In genomic region chr1:170928467-170928866, GRCm38 (mm10) we compare ENCODE assay signal across 31 mouse cellular contexts. TPM values are rescaled to one million over a fixed set of nuclear protein-coding genes. Genes with fewer than 3 reads are reported as not detected.
A peak's percentile ranks its signal among the peaks of the same experiment; 100 is the strongest.
DNase-seq lines count a peak whose midpoint lies in the region; ATAC-seq and TF ChIP-seq lines count a peak whose summit lies in the region.
"Had no signal": no experiment of that assay in that cellular context is flagged by ENCODE, and none has a peak within 500 bp of the region (broad histone marks: within the 10 kb centered on the region; RNA-seq: fewer than 3 reads in every experiment).

No protein-coding gene starts in this region.

- peak; percentile 79 for ATAC-seq in liver, postnatal 0 days
- peak; percentile 74 for ATAC-seq in neutrophil, adult 5-6 weeks (ENCODE audit: extremely low read depth, insufficient number of reproducible peaks, low FRiP score, poor library complexity, severe bottlenecking)
- ATAC-seq in hindbrain, postnatal 0 days: no peak
- ATAC-seq: forebrain, embryonic 16.5 days; midbrain, embryonic 13.5 days had no signal

- peaks cover 5% of the 10 kb centered on the region; the same call in 1 of the 2 replicates for H3K4me1 ChIP-seq in liver, postnatal 0 days (ENCODE audit: insufficient read depth)
- H3K4me1 ChIP-seq in hindbrain, postnatal 0 days (ENCODE audit: insufficient read depth, low read length): no peaks in the 10 kb centered on the region
- H3K4me1 ChIP-seq: embryonic facial prominence, embryonic 10.5 days; limb, embryonic 13.5 days; midbrain, embryonic 13.5 days; neural tube, embryonic 12.5 days; stomach, embryonic 15.5 days had no signal

- H3K27me3 ChIP-seq in liver, postnatal 0 days (ENCODE audit: insufficient read depth, low read length): no peaks in the 10 kb centered on the region
- no peaks in the 10 kb centered on the region for H3K27me3 ChIP-seq in hindbrain, postnatal 0 days (ENCODE audit: insufficient read depth, low read length)
- H3K27me3 ChIP-seq: limb, embryonic 13.5 days; midbrain, embryonic 13.5 days; neural tube, embryonic 12.5 days; stomach, embryonic 15.5 days had no signal

- no peak overlapping the region for H3K4me2 ChIP-seq in liver, postnatal 0 days (ENCODE audit: low read depth, low read length)
- no peak overlapping the region for H3K4me2 ChIP-seq in hindbrain, postnatal 0 days (ENCODE audit: low read depth, low read length)
- H3K4me2 ChIP-seq: hindbrain, embryonic 14.5 days; limb, embryonic 13.5 days; midbrain, embryonic 13.5 days; neural tube, embryonic 12.5 days; stomach, embryonic 15.5 days had no signal

- no peaks in the 10 kb centered on the region for H3K36me3 ChIP-seq in liver, postnatal 0 days (replicated peaks; ENCODE audit: insufficient read depth, low read length)
- H3K36me3 ChIP-seq in hindbrain, postnatal 0 days (ENCODE audit: insufficient read depth, low read length): no peaks in the 10 kb centered on the region
- H3K36me3 ChIP-seq: embryonic facial prominence, embryonic 10.5 days; limb, embryonic 13.5 days; midbrain, embryonic 13.5 days; neural tube, embryonic 12.5 days; stomach, embryonic 15.5 days had no signal

- H3K9ac ChIP-seq in liver, postnatal 0 days (replicated peaks): no peak overlapping the region
- no peak overlapping the region for H3K9ac ChIP-seq in hindbrain, postnatal 0 days (replicated peaks; ENCODE audit: low read length)
- H3K9ac ChIP-seq: hindbrain, embryonic 14.5 days; limb, embryonic 13.5 days; liver, embryonic 14.5 days; midbrain, embryonic 13.5 days; neural tube, embryonic 12.5 days; stomach, embryonic 15.5 days had no signal

- no peak for TF ChIP-seq CTCF in liver, postnatal 0 days (IDR thresholded peaks at IDR 0.05; ENCODE audit: low read depth)
- no peak for TF ChIP-seq CTCF in hindbrain, postnatal 0 days (IDR thresholded peaks at IDR 0.05; ENCODE audit: low read depth)

- peak overlapping the region; percentile 67 for H3K27ac ChIP-seq in liver, postnatal 0 days (ENCODE audit: low read depth)
- no peak overlapping the region for H3K27ac ChIP-seq in hindbrain, postnatal 0 days
- H3K27ac ChIP-seq: embryonic facial prominence, embryonic 10.5 days; hindbrain, embryonic 14.5 days; kidney, postnatal 0 days; limb, embryonic 13.5 days; liver, embryonic 14.5 days; midbrain, embryonic 13.5 days; neural tube, embryonic 12.5 days; stomach, embryonic 15.5 days had no signal

- peak; percentile 61 for TF ChIP-seq EP300 in liver, postnatal 0 days (IDR thresholded peaks at IDR 0.05; ENCODE audit: low read depth)

- no peak overlapping the region for H3K4me3 ChIP-seq in liver, postnatal 0 days (ENCODE audit: low read depth, low read length)
- no peak overlapping the region for H3K4me3 ChIP-seq in hindbrain, postnatal 0 days (ENCODE audit: low read length)
- H3K4me3 ChIP-seq: embryonic facial prominence, embryonic 10.5 days; limb, embryonic 13.5 days; megakaryocyte, embryonic 14.5 days; midbrain, embryonic 13.5 days; neural tube, embryonic 12.5 days; stomach, embryonic 15.5 days had no signal

- 57% methylated on average over 2 of the region's 2 CpGs for WGBS in liver, postnatal 0 days (ENCODE audit: insufficient replicate concordance)
- 74% methylated on average over 2 of the region's 2 CpGs for WGBS in hindbrain, postnatal 0 days

- no peaks in the 10 kb centered on the region for H3K9me3 ChIP-seq in liver, postnatal 0 days (ENCODE audit: low read length)
- no peaks in the 10 kb centered on the region for H3K9me3 ChIP-seq in hindbrain, postnatal 0 days (ENCODE audit: low read length)
- H3K9me3 ChIP-seq: embryonic facial prominence, embryonic 10.5 days; limb, embryonic 13.5 days; megakaryocyte, embryonic 14.5 days; midbrain, embryonic 13.5 days; neural tube, embryonic 12.5 days; stomach, embryonic 15.5 days had no signal

- DNase-seq in liver, postnatal 0 days: peak; percentile 30
- no peak for DNase-seq in liver
- DNase-seq in B cell, adult 2 months: peak; percentile 66 to 68
- peak; percentile 28 to 29 for DNase-seq in spleen, postnatal 14 days (ENCODE audit: low spot score in 2 of 2)
- DNase-seq in gastrocnemius, postnatal 25 days: no peak
- DNase-seq in hindbrain, postnatal 0 days (ENCODE audit: low spot score): no peak
- DNase-seq: adrenal gland, adult 8-10 months; cerebellum, adult 8-10 months; gastrocnemius, postnatal 14 days; heart, postnatal 4 days; kidney, adult 2 months; layer of hippocampus, adult 9-11 months; retina, postnatal 1 day had no signal

RNA-seq across cellular contexts. Expression of gene Fcrla, which starts 1.1 kb away (rescaled TPM):
- 9.0 and 10.4 TPM in 2 replicates for polyA plus RNA-seq in liver, postnatal 0 days (2015; fragmentation: Nextera tagmentation; extraction: Ambion mirVana)
- 255 and 258 TPM in 2 replicates for total RNA-seq in neutrophil, adult 5-6 weeks (2017)
- total RNA-seq in gastrocnemius, postnatal 25 days (2021): not detected
- total RNA-seq in hindbrain, postnatal 0 days (2014; rRNA removed): not detected in 2 replicates
- polyA plus RNA-seq in hindbrain, postnatal 0 days (2015; fragmentation: Nextera tagmentation; extraction: Ambion mirVana): not detected in 2 replicates
- total RNA-seq: left cerebral cortex, adult 18-20 months; left cerebral cortex, postnatal 25 days had no signal
- polyA plus RNA-seq: embryonic facial prominence, embryonic 10.5 days; forebrain, embryonic 16.5 days; hindbrain, embryonic 14.5 days; intestine, embryonic 14.5 days; kidney, postnatal 0 days; limb, embryonic 13.5 days; lung, embryonic 16.5 days; midbrain, embryonic 13.5 days; neural tube, embryonic 12.5 days had no signal

RNA-seq across cellular contexts. Expression of gene Fcrlb, which starts 15.7 kb away (rescaled TPM):
- 0.36 and 0.41 TPM in 2 replicates for polyA plus RNA-seq in liver, postnatal 0 days (2015; fragmentation: Nextera tagmentation; extraction: Ambion mirVana)
- total RNA-seq in neutrophil, adult 5-6 weeks (2017): 0.98 and 1.4 TPM in 2 replicates
- not detected for total RNA-seq in gastrocnemius, postnatal 25 days (2021)
- total RNA-seq in hindbrain, postnatal 0 days (2014; rRNA removed): 0.68 and 0.86 TPM in 2 replicates
- polyA plus RNA-seq in hindbrain, postnatal 0 days (2015; fragmentation: Nextera tagmentation; extraction: Ambion mirVana): 1.0 and 1.4 TPM in 2 replicates
- total RNA-seq: adrenal gland, adult 8-10 months; gastrocnemius, postnatal 14 days; heart, adult 8-10 months; heart, postnatal 4 days; MEL had no signal
- polyA plus RNA-seq: embryonic facial prominence, embryonic 10.5 days; intestine, embryonic 14.5 days; lung, embryonic 16.5 days had no signal

RNA-seq across cellular contexts. Expression of gene Dusp12, which starts 43.1 kb away (rescaled TPM):
- 26.1 and 29.1 TPM in 2 replicates for polyA plus RNA-seq in liver, postnatal 0 days (2015; fragmentation: Nextera tagmentation; extraction: Ambion mirVana)
- total RNA-seq in neutrophil, adult 5-6 weeks (2017): 6.9 and 8.8 TPM in 2 replicates
- 1 to 10 TPM; 4.0 TPM for total RNA-seq in gastrocnemius, postnatal 25 days (2021)
- total RNA-seq in hindbrain, postnatal 0 days (2014; rRNA removed): 25.4 and 40.4 TPM in 2 replicates
- 32.0 and 34.4 TPM in 2 replicates for polyA plus RNA-seq in hindbrain, postnatal 0 days (2015; fragmentation: Nextera tagmentation; extraction: Ambion mirVana)

RNA-seq across cellular contexts. Expression of gene Gm26620, which starts 43.6 kb away (rescaled TPM):
- 0.97 and 1.7 TPM in 2 replicates for polyA plus RNA-seq in liver, postnatal 0 days (2015; fragmentation: Nextera tagmentation; extraction: Ambion mirVana)
- 0.58 TPM in 1 of 2 replicates, not detected in the other for total RNA-seq in neutrophil, adult 5-6 weeks (2017)
- under 1 TPM in 1 of 2 experiments, not detected in 1; 0.35 TPM for total RNA-seq in gastrocnemius, postnatal 25 days (2021)
- total RNA-seq in hindbrain, postnatal 0 days (2014; rRNA removed): 0.52 TPM in 1 of 2 replicates, not detected in the other
- 0.86 and 1.5 TPM in 2 replicates for polyA plus RNA-seq in hindbrain, postnatal 0 days (2015; fragmentation: Nextera tagmentation; extraction: Ambion mirVana)
- polyA plus RNA-seq: heart, embryonic 14.5 days had no signal

RNA-seq across cellular contexts. Expression of gene Fcgr2b, which starts 47.9 kb away (rescaled TPM):
- 18.0 and 18.7 TPM in 2 replicates for polyA plus RNA-seq in liver, postnatal 0 days (2015; fragmentation: Nextera tagmentation; extraction: Ambion mirVana)
- 136 and 145 TPM in 2 replicates for total RNA-seq in neutrophil, adult 5-6 weeks (2017)
- 1 to 10 TPM; 1.9 to 2.8 TPM for total RNA-seq in gastrocnemius, postnatal 25 days (2021)
- 2.2 and 5.3 TPM in 2 replicates for total RNA-seq in hindbrain, postnatal 0 days (2014; rRNA removed)
- 3.6 and 4.3 TPM in 2 replicates for polyA plus RNA-seq in hindbrain, postnatal 0 days (2015; fragmentation: Nextera tagmentation; extraction: Ambion mirVana)
- polyA plus RNA-seq: embryonic facial prominence, embryonic 10.5 days had no signal

Comparison
In these comparisons a context has a peak if more than half of its experiments do, and no peak if none do; other contexts are left out.
1. DNase-seq: peak in liver, postnatal 0 days (single experiment), B cell, adult 2 months (2 of 2) and spleen, postnatal 14 days (2 of 2); none in liver (single experiment), gastrocnemius, postnatal 25 days (single experiment) and hindbrain, postnatal 0 days (single experiment).
2. RNA of gene Fcrla, which starts 1.1 kb away (total RNA-seq): 255 to 258 TPM in neutrophil, adult 5-6 weeks; not detected in gastrocnemius, postnatal 25 days and not detected in hindbrain, postnatal 0 days; every median in the first group is over 100 times any median in the second.